7 mouse cellular contexts compared by ENCODE assay signal in genomic region chr4:124701052-124701845, GRCm38 (mm10). TPM values are rescaled to one million over a fixed set of nuclear protein-coding genes. Genes with fewer than 3 reads are reported as not detected.
DNase-seq lines count a peak whose midpoint lies in the region; ATAC-seq and TF ChIP-seq lines count a peak whose summit lies in the region.

No protein-coding gene starts in this region.

- H3K36me3 ChIP-seq in embryonic facial prominence, embryonic 14.5 days (ENCODE audit: control insufficient read depth, insufficient read depth, low read length), result peaks cover 10% of the 10 kb centered on the region
- 0 out of 2 replicates have a peak, but pooled peaks cover 4% of the 10 kb centered on the region for H3K36me3 ChIP-seq in liver, postnatal 0 days (replicated peaks; ENCODE audit: insufficient read depth, low read length)
- no peaks in the 10 kb centered on the region for H3K36me3 ChIP-seq in small intestine, adult 2 months (ENCODE audit: control insufficient read depth, insufficient read depth, low read length)

- peak; percentile 87 for DNase-seq in A20 (ENCODE audit: low read depth, low spot score)
- DNase-seq in CD4-positive, CD25-positive, alpha-beta regulatory T cell, adult 2 months (ENCODE audit: low read depth, low spot score), result peak; percentile 58
- DNase-seq in embryonic facial prominence, embryonic 14.5 days (ENCODE audit: low spot score), result peak; percentile 77
- DNase-seq in heart, postnatal 14 days, result peak; percentile 53 to 56
- peak; percentile 32 for DNase-seq in liver, postnatal 0 days
- DNase-seq in urinary bladder, adult 18-20 months (ENCODE audit: low spot score in 2 of 2), result no peak

- H3K9me3 ChIP-seq in embryonic facial prominence, embryonic 14.5 days (ENCODE audit: control insufficient read depth, low read length), result no peaks in the 10 kb centered on the region
- H3K9me3 ChIP-seq in liver, postnatal 0 days (ENCODE audit: low read length), result no peaks in the 10 kb centered on the region

- TF ChIP-seq EP300 in liver, postnatal 0 days (IDR thresholded peaks at IDR 0.05; ENCODE audit: low read depth), result no peak

- intact Hi-C loops in heart, postnatal 14 days (cut with DNase I), result no loop called here

- H3K4me2 ChIP-seq in embryonic facial prominence, embryonic 14.5 days (ENCODE audit: low read depth, low read length), result peak overlapping the region; percentile 77
- peak overlapping the region; percentile 99 for H3K4me2 ChIP-seq in liver, postnatal 0 days (ENCODE audit: low read depth, low read length)

- no peak for TF ChIP-seq POLR2A in small intestine, adult 2 months (IDR thresholded peaks at IDR 0.05; ENCODE audit: low read depth, low read length)

- peaks cover 36% of the 10 kb centered on the region for H3K4me1 ChIP-seq in embryonic facial prominence, embryonic 14.5 days (ENCODE audit: control insufficient read depth, insufficient read depth, low read length)
- peaks cover 43% of the 10 kb centered on the region for H3K4me1 ChIP-seq in liver, postnatal 0 days (ENCODE audit: insufficient read depth)
- H3K4me1 ChIP-seq in small intestine, adult 2 months (ENCODE audit: control insufficient read depth, insufficient read depth, insufficient read length, low read length), result peaks cover 20% of the 10 kb centered on the region

- ATAC-seq in embryonic facial prominence, embryonic 14.5 days (ENCODE audit: low read depth), result peak; percentile 35
- ATAC-seq in liver, postnatal 0 days, result no peak

- peak overlapping the region; percentile 92 for H3K9ac ChIP-seq in embryonic facial prominence, embryonic 14.5 days (ENCODE audit: low read depth, low read length)
- peak overlapping the region; percentile 77 for H3K9ac ChIP-seq in liver, postnatal 0 days (replicated peaks)

- no peaks in the 10 kb centered on the region for H3K27me3 ChIP-seq in embryonic facial prominence, embryonic 14.5 days (replicated peaks; ENCODE audit: control insufficient read depth, insufficient read depth, low read length)
- H3K27me3 ChIP-seq in liver, postnatal 0 days (ENCODE audit: insufficient read depth, low read length), result 0 out of 2 replicates have a peak, but pooled peaks cover 5% of the 10 kb centered on the region
- H3K27me3 ChIP-seq in small intestine, adult 2 months (ENCODE audit: control insufficient read depth, insufficient read depth, low read length), result no peaks in the 10 kb centered on the region

- TF ChIP-seq CTCF in liver, postnatal 0 days (IDR thresholded peaks at IDR 0.05; ENCODE audit: low read depth), result no peak
- no peak for TF ChIP-seq CTCF in small intestine, adult 2 months (IDR thresholded peaks at IDR 0.05; ENCODE audit: extremely low read depth, insufficient read length, insufficient replicate concordance, low read depth, low read length)

- WGBS in embryonic facial prominence, embryonic 14.5 days, result 3% methylated on average over 22 of the region's 22 CpGs
- WGBS in liver, postnatal 0 days (ENCODE audit: insufficient replicate concordance), result 2% methylated on average over 22 of the region's 22 CpGs
- WGBS in small intestine, adult 2 months, result 20% methylated on average over 22 of the region's 22 CpGs

- peak overlapping the region; percentile 81 for H3K4me3 ChIP-seq in embryonic facial prominence, embryonic 14.5 days (ENCODE audit: low read depth, low read length)
- peak overlapping the region; percentile 79 for H3K4me3 ChIP-seq in liver, postnatal 0 days (ENCODE audit: low read depth, low read length)
- peak overlapping the region; percentile 66 for H3K4me3 ChIP-seq in small intestine, adult 2 months (ENCODE audit: low read depth, low read length)

- H3K27ac ChIP-seq in embryonic facial prominence, embryonic 14.5 days (replicated peaks; ENCODE audit: low read depth, low read length), result peak overlapping the region; percentile 90
- H3K27ac ChIP-seq in liver, postnatal 0 days (ENCODE audit: low read depth), result peak overlapping the region; percentile 71
- H3K27ac ChIP-seq in small intestine, adult 2 months (ENCODE audit: insufficient read depth, low read depth, low read length), result no peak overlapping the region

RNA-seq across cellular contexts. Expression of gene Fhl3, which starts 0.7 kb away (rescaled TPM):
- 15.7 and 18.2 TPM in 2 replicates for polyA plus RNA-seq in embryonic facial prominence, embryonic 14.5 days (2014; fragmentation: Nextera tagmentation; extraction: Ambion mirVana)
- total RNA-seq in heart, postnatal 14 days (2021), result 10 to 100 TPM; 13.0 to 13.9 TPM
- polyA plus RNA-seq in liver, postnatal 0 days (2015; fragmentation: Nextera tagmentation; extraction: Ambion mirVana), result 2.5 and 2.7 TPM in 2 replicates
- polyA plus RNA-seq in small intestine, adult 2 months (2012; rRNA removed), result 6.8 and 9.2 TPM in 2 replicates

RNA-seq across cellular contexts. Expression of gene Utp11, which starts 7.8 kb away (rescaled TPM):
- polyA plus RNA-seq in embryonic facial prominence, embryonic 14.5 days (2014; fragmentation: Nextera tagmentation; extraction: Ambion mirVana), result 58.6 and 62.7 TPM in 2 replicates
- total RNA-seq in heart, postnatal 14 days (2021), result 10 to 100 TPM; 11.6 to 12.0 TPM
- polyA plus RNA-seq in liver, postnatal 0 days (2015; fragmentation: Nextera tagmentation; extraction: Ambion mirVana), result 20.1 and 21.6 TPM in 2 replicates
- 0.57 and 0.85 TPM in 2 replicates for polyA plus RNA-seq in small intestine, adult 2 months (2012; rRNA removed)

RNA-seq across cellular contexts. Expression of gene Sf3a3, which starts 13.3 kb away (rescaled TPM):
- polyA plus RNA-seq in embryonic facial prominence, embryonic 14.5 days (2014; fragmentation: Nextera tagmentation; extraction: Ambion mirVana), result 110 and 118 TPM in 2 replicates
- 10 to 100 TPM; 19.2 to 21.5 TPM for total RNA-seq in heart, postnatal 14 days (2021)
- 37.1 and 37.2 TPM in 2 replicates for polyA plus RNA-seq in liver, postnatal 0 days (2015; fragmentation: Nextera tagmentation; extraction: Ambion mirVana)
- polyA plus RNA-seq in small intestine, adult 2 months (2012; rRNA removed), result 3.3 and 7.2 TPM in 2 replicates

RNA-seq across cellular contexts. Expression of gene Inpp5b, which starts 40.4 kb away (rescaled TPM):
- polyA plus RNA-seq in embryonic facial prominence, embryonic 14.5 days (2014; fragmentation: Nextera tagmentation; extraction: Ambion mirVana), result 23.7 and 29.5 TPM in 2 replicates
- total RNA-seq in heart, postnatal 14 days (2021), result 10 to 100 TPM; 12.5 to 13.6 TPM
- 15.5 and 19.5 TPM in 2 replicates for polyA plus RNA-seq in liver, postnatal 0 days (2015; fragmentation: Nextera tagmentation; extraction: Ambion mirVana)
- 21.8 and 26.7 TPM in 2 replicates for polyA plus RNA-seq in small intestine, adult 2 months (2012; rRNA removed)

RNA-seq across cellular contexts. Expression of gene Pou3f1, which starts 44.6 kb away (rescaled TPM):
- polyA plus RNA-seq in embryonic facial prominence, embryonic 14.5 days (2014; fragmentation: Nextera tagmentation; extraction: Ambion mirVana), result 1.2 and 1.7 TPM in 2 replicates
- under 1 TPM in 1 of 2 experiments, not detected in 1; 0.07 TPM for total RNA-seq in heart, postnatal 14 days (2021)
- not detected in 2 replicates for polyA plus RNA-seq in liver, postnatal 0 days (2015; fragmentation: Nextera tagmentation; extraction: Ambion mirVana)
- 0.04 and 0.09 TPM in 2 replicates for polyA plus RNA-seq in small intestine, adult 2 months (2012; rRNA removed)

Comparison
In these comparisons a context has a peak if more than half of its experiments do, and no peak if none do; other contexts are left out.
1. DNase-seq: peak in A20 (single experiment), CD4-positive, CD25-positive, alpha-beta regulatory T cell, adult 2 months (single experiment), embryonic facial prominence, embryonic 14.5 days (single experiment), heart, postnatal 14 days (2 of 2) and liver, postnatal 0 days (single experiment); none in urinary bladder, adult 18-20 months (0 of 2).
2. RNA of gene Utp11, which starts 7.8 kb away (polyA plus RNA-seq): 58.6 to 62.7 TPM in embryonic facial prominence, embryonic 14.5 days and 20.1 to 21.6 TPM in liver, postnatal 0 days; 0.57 to 0.85 TPM in small intestine, adult 2 months; every median in the first group is over 10 times any median in the second.
3. Peak in every context shown above with its lines, with median percentiles within 50 percentile points of each other: H3K4me3 ChIP-seq.